Mouse (Mus musculus) E14TG2a.4 (cell line): ENCODE measurements at regions not wholly inside any gene's neighbourhood (a gene's known extent, or its start where the extent isn't known, plus 50 kb on each side); places are given as distances from the start of the nearest gene placed in this dataset.

Experiments
- CTCF ChIP-seq: conservative IDR thresholded peaks from 2 replicates; pipeline ENCODE4 v1.5.1; 2014; ENCODE audit warnings: low read length
- NANOG ChIP-seq: IDR thresholded peaks from 2 replicates; pipeline ENCODE4 v1.6.1; 2014; ENCODE audit warnings: borderline replicate concordance, low read length, mixed read lengths
- POU5F1 ChIP-seq: IDR thresholded peaks from 2 replicates; pipeline ENCODE4 v1.6.1; 2014; ENCODE audit warnings: low read length, borderline replicate concordance

DNA sequence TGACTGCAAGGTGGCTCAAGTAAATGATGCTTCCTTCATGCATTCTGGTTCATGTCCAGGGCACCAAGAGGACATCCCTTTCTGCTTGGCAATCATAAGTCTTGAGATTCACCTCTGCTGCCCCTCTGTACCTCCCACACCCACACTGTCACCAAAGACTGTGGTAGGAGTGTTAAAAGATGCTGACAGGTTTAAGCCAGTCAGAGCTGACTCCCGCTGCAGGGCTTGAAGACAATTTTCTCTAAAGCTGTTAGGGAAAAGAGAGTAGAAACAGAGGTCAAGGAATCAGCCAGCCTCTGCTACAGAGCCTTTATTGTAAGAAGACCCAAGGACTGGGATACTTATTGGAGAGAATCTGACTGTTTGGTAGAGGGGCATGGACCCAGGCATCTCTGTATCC, 254.7 kb downstream of the 1810013L24Rik start:
- TF ChIP-seq CTCF (no peak), POU5F1 (no peak), NANOG (no peak)
